ENCODE assay signal across 8 mouse cellular contexts in genomic region chr6:31032980-31033608, GRCm38 (mm10).
DNase-seq lines count a peak whose midpoint lies in the region; ATAC-seq and TF ChIP-seq lines count a peak whose summit lies in the region.

No protein-coding gene starts in this region.

- no peaks in the 10 kb centered on the region for H3K9me3 ChIP-seq in intestine, embryonic 15.5 days

- TF ChIP-seq POLR2A in cerebellum, adult 2 months (IDR thresholded peaks at IDR 0.05; ENCODE audit: borderline replicate concordance, insufficient read depth, low read length) = no peak
- TF ChIP-seq POLR2A in liver, adult 2 months (IDR thresholded peaks at IDR 0.05; ENCODE audit: extremely low read depth, insufficient read depth, low read length) = no peak

- H3K36me3 ChIP-seq in intestine, embryonic 15.5 days = no peaks in the 10 kb centered on the region
- H3K36me3 ChIP-seq in liver, adult 2 months (ENCODE audit: control insufficient read depth, insufficient read depth, low read length) = no peaks in the 10 kb centered on the region

- TF ChIP-seq CTCF in cerebellum, adult 2 months (IDR thresholded peaks at IDR 0.05; ENCODE audit: borderline replicate concordance, insufficient read depth, low read depth, low read length) = peak; percentile 91
- peak; percentile 87 for TF ChIP-seq CTCF in liver, adult 2 months (IDR thresholded peaks at IDR 0.05; ENCODE audit: low read depth, low read length)

- H3K27me3 ChIP-seq in cerebellum, adult 2 months (ENCODE audit: control insufficient read depth, insufficient read depth, low read length) = no peaks in the 10 kb centered on the region
- no peaks in the 10 kb centered on the region for H3K27me3 ChIP-seq in intestine, embryonic 15.5 days (replicated peaks)
- H3K27me3 ChIP-seq in liver, adult 2 months (ENCODE audit: control insufficient read depth, insufficient read depth, low read length) = no peaks in the 10 kb centered on the region; the same call in 1 of the 2 replicates

- no peak overlapping the region for H3K27ac ChIP-seq in cerebellum, adult 2 months (ENCODE audit: insufficient read depth, low read length)
- no peak overlapping the region for H3K27ac ChIP-seq in intestine, embryonic 15.5 days
- H3K27ac ChIP-seq in liver, adult 2 months (replicated peaks; ENCODE audit: insufficient read depth, low read depth, low read length) = no peak overlapping the region

- peak overlapping the region; percentile 40; the same call in 1 of the 2 replicates for H3K4me2 ChIP-seq in intestine, embryonic 15.5 days (replicated peaks)

- no peak overlapping the region for H3K4me3 ChIP-seq in cerebellum, adult 2 months (replicated peaks; ENCODE audit: insufficient read depth, low read depth, low read length)
- no peak overlapping the region for H3K4me3 ChIP-seq in intestine, embryonic 15.5 days (replicated peaks)
- H3K4me3 ChIP-seq in liver, adult 2 months (ENCODE audit: insufficient read depth, low read depth, low read length) = no peak overlapping the region

- no peaks in the 10 kb centered on the region for H3K4me1 ChIP-seq in cerebellum, adult 2 months (ENCODE audit: control insufficient read depth, insufficient read depth, low read length)
- peaks cover 7% of the 10 kb centered on the region; the same call in 1 of the 2 replicates for H3K4me1 ChIP-seq in intestine, embryonic 15.5 days (replicated peaks)
- H3K4me1 ChIP-seq in liver, adult 2 months (ENCODE audit: control insufficient read depth, insufficient read depth, low read length) = no peaks in the 10 kb centered on the region

- WGBS in cerebellum, adult 2 months = 8% methylated on average over 12 of the region's 12 CpGs
- WGBS in intestine, embryonic 15.5 days = 10% methylated on average over 12 of the region's 12 CpGs
- WGBS in liver, adult 2 months = 10% methylated on average over 12 of the region's 12 CpGs

- H3K9ac ChIP-seq in intestine, embryonic 15.5 days = no peak overlapping the region
- H3K9ac ChIP-seq in liver, adult 2 months (ENCODE audit: low read depth, low read length) = no peak overlapping the region

- DNase-seq in urinary bladder, postnatal 25 days (ENCODE audit: low spot score) = peak; percentile 49
- DNase-seq in urinary bladder, postnatal 10 days (ENCODE audit: low spot score) = no peak
- DNase-seq in cerebellum, adult 2 months = peak; percentile 42 to 45
- peak; percentile 81 for DNase-seq in forelimb bud, embryonic 11.5 days (ENCODE audit: low read depth, low spot score)
- DNase-seq in liver, adult 2 months (ENCODE audit: extremely low read depth, low read depth, low spot score) = no peak
- DNase-seq in naive thymus-derived CD4-positive, alpha-beta T cell, adult 2 months (ENCODE audit: low read depth) = peak; percentile 70
- DNase-seq in thymus, postnatal 14 days = peak; percentile 40

- no peaks in the 10 kb centered on the region for H3K79me2 ChIP-seq in liver, adult 2 months (ENCODE audit: control insufficient read depth, insufficient read depth, low read length)

- peak; percentile 70 for ATAC-seq in intestine, embryonic 15.5 days

Comparison
In these comparisons a context has a peak if more than half of its experiments do, and no peak if none do; other contexts are left out.
1. DNase-seq: peak in urinary bladder, postnatal 25 days (single experiment), cerebellum, adult 2 months (2 of 2), forelimb bud, embryonic 11.5 days (single experiment), naive thymus-derived CD4-positive, alpha-beta T cell, adult 2 months (single experiment) and thymus, postnatal 14 days (single experiment); none in urinary bladder, postnatal 10 days (single experiment) and liver, adult 2 months (single experiment).